Mouse (Mus musculus) ovary, adult 10 weeks (tissue): Measurements from ENCODE around the gene Sfrp2. TPM values are rescaled to one million over a fixed set of nuclear protein-coding genes. Genes with fewer than 3 reads are reported as not detected.

Source experiments
- polyA plus RNA-seq: library from polyadenylated mRNA; stranded (reverse); fragments of 350-450 nt; fragmentation: Illumina TruSeq; extraction: RNeasy Lipid Tissue Mini Kit (QIAGEN cat#74804); gene quantifications from one replicate; pipeline ENCODE4 v1.2.3, GENCODE M21; 2014

The Sfrp2 gene
- 11.2 TPM for polyA plus RNA-seq

GRCm38 (mm10) chr3:83765871-83766725, at the start of gene Sfrp2:
Sfrp2 (plus strand) TSS chr3:83766321.

Other genes with a start within 250 kb of the Sfrp2 start
- gene Tlr2, start 75.4 kb downstream of the Sfrp2 start, polyA plus RNA-seq = 5.9 TPM